Mouse (Mus musculus) adrenal gland, postnatal 4 days (tissue): ENCODE measurements at regions not wholly inside any gene's neighbourhood (a gene's known extent, or its start where the extent isn't known, plus 50 kb on each side); places are given as distances from the start of the nearest gene placed in this dataset.

Experiments used
- DNase-seq, 2 experiments: peaks; one replicate each; pipeline ENCODE4 v3.0.0; 2021 to 2022; ENCODE audit warnings: low spot score in 2 of 2, mixed read lengths in 2 of 2

DNA sequence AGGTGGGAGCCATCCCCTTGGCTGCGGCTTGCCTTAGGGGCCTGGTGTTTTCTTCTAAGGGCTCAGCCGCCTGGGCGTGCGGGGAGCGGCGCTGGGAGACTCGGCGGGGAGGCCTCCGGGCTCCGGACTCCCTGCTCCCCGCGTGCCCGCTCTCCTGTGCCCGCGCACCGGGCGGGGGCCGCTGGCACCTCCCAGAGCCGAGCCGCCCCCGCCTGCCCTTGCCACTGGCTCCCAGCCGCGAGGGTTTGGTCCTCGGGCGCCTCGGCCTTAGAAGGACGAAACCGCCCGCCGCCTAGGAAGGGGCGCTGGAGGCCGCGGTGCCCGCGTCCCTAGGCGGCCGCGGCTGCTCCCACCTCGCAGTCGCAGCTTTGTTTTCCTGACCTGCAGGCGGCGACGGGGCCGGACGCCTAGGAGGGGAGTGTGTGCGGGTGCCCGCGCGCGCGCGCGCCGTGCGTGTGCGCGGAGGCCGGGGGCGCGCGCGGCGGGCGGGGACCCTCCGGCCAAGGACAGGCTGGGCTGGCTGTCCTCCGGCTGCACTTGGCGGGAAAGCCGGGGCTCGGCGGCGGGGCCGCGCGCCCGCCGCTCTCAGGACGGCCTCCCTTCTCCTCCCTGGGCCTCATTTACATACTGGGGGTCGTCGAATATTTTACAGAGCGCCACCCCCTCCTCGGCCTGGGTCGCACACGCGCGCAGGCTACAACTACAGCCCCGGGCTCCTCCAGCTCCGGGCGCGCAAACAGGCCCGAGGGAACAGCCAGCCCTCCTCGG is 227.1 kb downstream of the Mef2c start:
- DNase-seq: peak in 1 of 2 experiments; percentile 47

GRCm38 (mm10) chr13:83731481-83732006 is 227.7 kb downstream of the Mef2c start:
- DNase-seq: no peak

DNA sequence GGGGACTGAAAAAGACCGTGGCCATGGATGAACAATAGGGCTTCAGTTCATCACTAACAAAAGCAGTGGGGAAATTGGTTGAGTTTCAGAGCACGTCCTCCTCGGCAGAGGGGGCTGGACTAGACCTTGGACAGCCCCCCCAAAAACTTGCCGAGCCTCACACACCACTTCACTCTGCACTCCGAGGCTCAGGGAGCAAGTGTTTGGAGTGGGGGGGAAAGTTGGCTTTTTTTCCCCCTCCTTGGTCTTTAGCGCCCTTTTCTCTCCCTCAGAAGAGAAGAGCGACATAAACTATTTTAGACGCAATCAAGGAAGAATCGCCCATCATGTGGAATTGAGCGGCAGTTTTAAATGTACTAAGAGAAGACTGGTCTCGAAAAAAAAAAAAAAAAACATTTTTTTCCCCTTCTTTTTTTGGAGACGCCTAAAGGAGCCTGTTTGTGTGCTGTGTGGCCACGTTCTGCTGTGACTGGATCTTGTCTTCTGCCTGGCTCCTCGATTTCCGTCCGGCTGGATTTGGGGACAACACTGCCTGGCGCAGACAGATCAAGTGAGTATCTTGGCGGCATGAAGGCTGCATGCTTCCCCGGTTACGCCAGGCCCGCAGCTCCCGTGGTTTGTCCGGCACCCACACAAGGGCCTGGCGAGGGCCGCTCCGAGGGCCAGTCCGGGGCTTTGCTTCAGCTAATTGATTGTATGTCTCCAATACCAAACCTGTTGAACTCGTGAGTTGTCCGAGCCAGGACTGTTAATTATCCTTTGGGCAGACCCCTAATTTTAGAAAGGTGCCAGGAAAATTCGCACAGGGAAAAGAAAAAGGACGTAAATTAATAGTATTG is 228.7 kb downstream of the Mef2c start:
- no peak for DNase-seq

- DNase-seq: no peak
These were observed 229.6 kb downstream of the Mef2c start for GRCm38 (mm10) chr13:83733231-83733990.

GRCm38 (mm10) chr13:83733991-83734610 is 230.3 kb downstream of the Mef2c start:
- no peak for DNase-seq

DNA sequence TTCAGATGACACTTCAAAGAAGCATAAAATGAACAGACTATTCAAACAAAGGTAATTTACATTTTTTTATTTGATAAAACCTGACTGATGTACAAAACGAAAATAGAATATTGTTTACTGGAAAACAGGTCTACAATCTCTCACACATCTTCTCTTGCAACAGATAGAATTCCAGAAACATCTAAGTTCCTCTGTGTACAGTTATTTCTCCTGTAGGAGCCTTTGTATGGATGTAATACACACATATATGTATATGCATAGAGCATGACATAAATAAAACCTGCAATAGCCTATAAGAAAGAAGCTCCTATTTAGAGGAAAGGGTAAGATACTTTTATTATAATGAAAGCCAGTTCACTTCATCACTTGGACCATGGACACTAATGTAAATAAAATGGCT is 230.8 kb downstream of the Mef2c start:
- no peak for DNase-seq

GRCm38 (mm10) chr13:83735101-83735500 is 231.3 kb downstream of the Mef2c start:
- DNase-seq: no peak

GRCm38 (mm10) chr13:83735631-83736475 is 232.0 kb downstream of the Mef2c start:
- DNase-seq: no peak

- no peak for DNase-seq
These were observed 233.4 kb downstream of the Mef2c start for GRCm38 (mm10) chr13:83737031-83737825.

- DNase-seq: no peak
These were observed 234.1 kb downstream of the Mef2c start for GRCm38 (mm10) chr13:83737826-83738527.

GRCm38 (mm10) chr13:83738528-83738981 is 234.7 kb downstream of the Mef2c start:
- DNase-seq: no peak

DNA sequence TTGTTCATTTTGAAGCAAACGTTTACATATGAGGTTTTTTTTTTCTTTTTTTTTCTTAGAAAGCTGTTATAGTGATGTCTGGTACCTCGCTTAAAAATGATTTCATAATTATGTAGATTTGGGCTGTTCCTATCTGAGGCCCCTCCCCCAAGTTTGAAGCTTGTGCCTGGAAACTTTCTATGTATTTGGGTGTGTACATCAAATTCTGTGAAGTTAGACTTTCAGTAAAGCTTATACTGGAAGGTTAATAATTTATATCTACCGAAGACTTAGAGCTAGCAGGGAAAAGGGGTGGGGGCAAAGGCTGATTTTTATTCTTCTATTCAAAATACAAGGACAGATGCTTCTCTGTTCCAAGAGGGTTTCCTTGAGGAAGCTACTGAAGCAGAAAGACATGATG is 235.3 kb downstream of the Mef2c start:
- DNase-seq: no peak

DNA sequence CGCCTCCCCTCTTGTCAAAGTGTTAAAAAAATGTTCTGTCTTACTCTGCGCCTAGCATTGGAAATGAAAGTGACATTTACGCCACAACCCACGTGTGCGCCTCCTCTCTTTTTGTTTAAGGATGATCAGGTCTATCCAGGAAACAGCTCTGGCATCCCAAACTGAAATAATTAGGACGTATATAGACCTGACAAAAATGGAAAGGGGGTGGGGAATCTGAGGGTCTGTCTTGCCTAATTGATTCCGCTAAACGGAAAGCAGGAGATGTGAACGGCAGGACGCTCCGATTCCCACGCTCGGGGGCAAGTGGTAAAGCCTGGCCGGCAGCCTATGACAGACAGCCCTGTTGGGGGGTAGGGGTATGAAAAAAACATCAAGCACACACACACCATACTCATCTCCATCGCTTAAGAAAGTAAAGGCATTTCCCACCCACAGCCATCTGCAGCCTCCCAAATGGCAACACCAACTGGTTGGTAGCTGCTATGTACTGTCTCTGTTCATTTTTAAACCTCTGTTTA is 235.8 kb downstream of the Mef2c start:
- no peak for DNase-seq

DNA sequence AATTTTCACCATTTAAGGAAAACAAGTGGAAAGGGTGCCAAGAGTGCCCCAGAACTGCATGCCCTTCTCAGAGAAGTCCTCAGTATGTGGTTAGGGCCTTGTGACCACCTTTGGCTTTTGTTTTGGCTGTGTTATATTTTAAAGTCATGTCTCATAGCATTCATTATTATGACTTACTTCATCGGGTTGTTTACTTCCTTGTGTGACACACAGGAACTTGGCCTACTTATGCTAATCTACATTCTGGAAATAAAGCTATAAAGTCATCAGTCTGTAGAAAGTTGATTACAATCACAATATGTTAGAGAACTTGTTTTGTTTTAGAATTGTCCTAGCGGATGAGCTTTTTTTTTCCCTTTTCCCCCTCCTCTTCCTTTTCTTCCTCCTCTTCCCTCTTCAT is 236.3 kb downstream of the Mef2c start:
- DNase-seq: no peak

DNA sequence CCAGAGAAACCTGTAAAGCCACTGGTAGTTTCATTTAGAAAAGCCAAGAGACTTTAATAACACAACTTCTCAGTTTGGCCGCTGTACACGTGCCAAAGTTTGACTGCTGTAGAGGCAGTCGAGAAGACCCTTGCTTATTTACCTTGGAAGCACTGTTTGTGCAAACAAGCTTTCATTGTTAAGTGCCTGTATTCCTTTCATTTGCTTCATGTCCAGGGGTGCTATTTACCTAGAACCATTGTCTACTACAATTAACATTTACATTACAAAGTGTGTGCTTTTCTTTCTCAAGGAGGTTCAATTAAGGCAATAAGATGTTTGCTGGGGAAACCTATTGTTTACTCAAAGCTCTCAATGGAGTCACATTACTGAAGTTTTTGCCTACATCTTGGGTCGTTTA is 236.9 kb downstream of the Mef2c start:
- DNase-seq: no peak

- DNase-seq: no peak
These were observed 237.8 kb downstream of the Mef2c start for GRCm38 (mm10) chr13:83741591-83742021.

DNA sequence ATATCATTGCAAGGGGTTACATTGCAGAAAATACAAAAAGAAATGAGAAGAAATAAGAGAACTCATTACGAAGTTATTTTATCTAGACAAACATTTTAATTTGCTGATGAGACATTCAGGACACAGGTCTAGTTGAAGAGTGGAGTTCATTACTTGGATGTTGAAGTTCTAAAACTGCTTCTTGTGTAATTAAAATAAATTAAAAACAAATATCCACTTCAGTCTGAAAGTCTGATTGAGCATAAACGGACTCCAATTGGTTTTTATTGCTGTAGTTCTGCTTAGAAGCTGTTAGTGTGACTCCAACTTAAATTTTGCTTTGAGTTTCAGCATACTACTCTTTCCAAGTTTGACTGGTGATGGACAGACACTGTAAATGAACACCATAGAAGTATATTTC is 238.3 kb downstream of the Mef2c start:
- DNase-seq: no peak

GRCm38 (mm10) chr13:83742546-83742945 is 238.7 kb downstream of the Mef2c start:
- no peak for DNase-seq
